Mouse (Mus musculus) stomach, postnatal 0 days (tissue): Measurements from ENCODE around the gene Duxbl2.
"Not testable (repeated sequence)": the region's sequence is repeated elsewhere in the genome, so short reads cannot be mapped to it uniquely, and the experiment has no call there.

Experiments
- CTCF ChIP-seq: IDR thresholded peaks from 2 replicates; pipeline ENCODE4 v1.5.1; 2016; ENCODE audit warnings: antibody characterized with exemption, low read depth, mild to moderate bottlenecking, moderate library complexity
- EP300 ChIP-seq: optimal IDR thresholded peaks from 2 replicates; pipeline ENCODE3; 2016; ENCODE audit warnings: antibody characterized with exemption

GRCm38 (mm10) chr14:26097622-26098021 is 20.5 kb upstream of the Duxbl2 start:
- not testable (repeated sequence) for TF ChIP-seq CTCF, EP300
